Mouse (Mus musculus) left cerebral cortex, adult 11 months (tissue): ENCODE data around the gene H2-K1.

ENCODE experiments used
- DNase-seq: peaks from one replicate; pipeline ENCODE4 v3.0.0; 2022; ENCODE audit warnings: low spot score

Gene H2-K1

DNA sequence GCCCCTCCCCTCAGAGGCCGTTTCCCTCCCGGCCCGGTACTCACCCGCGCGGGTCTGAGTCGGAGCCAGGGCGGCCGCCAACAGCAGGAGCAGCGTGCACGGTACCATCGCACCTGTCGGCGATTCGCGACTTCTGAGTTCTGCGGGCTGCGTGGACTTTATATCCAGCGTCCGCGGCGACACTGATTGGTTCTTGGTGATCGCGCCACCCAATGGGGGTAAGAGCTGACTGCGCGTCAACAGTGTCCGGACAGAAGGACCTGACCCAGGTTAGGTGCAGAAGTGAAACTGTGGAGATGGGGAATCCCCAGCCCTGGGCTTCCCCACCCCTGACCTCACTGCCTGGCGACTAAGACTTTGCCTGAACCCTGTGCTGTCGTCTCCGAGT is at the start of gene H2-K1:
H2-K1 (minus strand) TSS at position 198 of the 388 bp plus-strand sequence.
- DNase-seq = peak; percentile 72

DNA sequence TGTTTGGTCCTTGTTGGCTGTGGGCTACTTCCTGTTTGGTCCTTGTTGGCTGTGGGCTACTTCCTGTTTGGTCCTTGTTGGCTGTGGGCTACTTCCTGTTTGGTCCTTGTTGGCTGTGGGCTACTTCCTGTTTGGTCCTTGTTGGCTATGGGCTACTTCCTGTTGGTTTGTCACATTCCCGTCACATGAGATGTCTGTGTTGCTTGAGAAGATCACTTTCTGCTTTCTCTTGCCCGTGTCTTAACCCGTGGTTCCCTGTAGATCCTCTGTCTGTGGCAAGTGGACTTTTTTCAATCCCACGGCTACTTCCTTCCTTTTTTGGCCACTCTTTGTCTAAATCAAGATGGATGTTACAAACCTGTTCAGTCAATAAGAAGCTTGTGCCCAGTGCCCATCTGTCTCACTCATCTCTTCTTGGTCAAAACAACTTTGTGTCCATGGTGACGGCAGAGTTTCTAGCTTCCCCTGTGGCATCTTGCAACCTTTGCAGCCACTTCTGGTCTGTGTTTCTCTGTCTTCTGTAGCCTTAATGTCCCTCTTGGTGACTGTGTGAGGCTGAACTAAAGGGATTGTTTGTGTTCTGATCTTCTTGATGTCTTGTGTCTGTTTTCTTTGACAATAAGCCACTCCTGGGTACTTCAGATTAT is 47.4 kb upstream of the H2-K1 start:
- no peak for DNase-seq

DNA sequence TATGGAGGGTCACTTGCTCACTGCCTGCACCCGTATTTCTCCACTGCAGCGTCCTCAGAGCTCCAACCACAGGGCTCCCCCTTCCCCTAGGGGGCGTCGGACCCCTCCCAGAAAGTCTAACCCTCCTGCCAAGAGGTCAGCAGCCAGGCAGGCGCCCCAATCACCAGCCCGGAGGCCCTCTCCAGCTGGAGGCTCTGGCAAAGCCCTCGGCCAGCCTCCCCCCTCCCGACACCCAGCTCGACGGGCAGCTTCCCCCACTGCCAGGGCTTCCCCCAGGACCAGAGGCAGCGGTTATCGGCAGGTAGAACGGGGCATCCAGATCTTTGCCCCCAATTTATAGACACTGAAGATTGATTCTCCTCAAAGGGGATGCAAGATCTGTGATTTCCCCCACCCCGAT is 45.8 kb upstream of the H2-K1 start:
- no peak for DNase-seq

DNA sequence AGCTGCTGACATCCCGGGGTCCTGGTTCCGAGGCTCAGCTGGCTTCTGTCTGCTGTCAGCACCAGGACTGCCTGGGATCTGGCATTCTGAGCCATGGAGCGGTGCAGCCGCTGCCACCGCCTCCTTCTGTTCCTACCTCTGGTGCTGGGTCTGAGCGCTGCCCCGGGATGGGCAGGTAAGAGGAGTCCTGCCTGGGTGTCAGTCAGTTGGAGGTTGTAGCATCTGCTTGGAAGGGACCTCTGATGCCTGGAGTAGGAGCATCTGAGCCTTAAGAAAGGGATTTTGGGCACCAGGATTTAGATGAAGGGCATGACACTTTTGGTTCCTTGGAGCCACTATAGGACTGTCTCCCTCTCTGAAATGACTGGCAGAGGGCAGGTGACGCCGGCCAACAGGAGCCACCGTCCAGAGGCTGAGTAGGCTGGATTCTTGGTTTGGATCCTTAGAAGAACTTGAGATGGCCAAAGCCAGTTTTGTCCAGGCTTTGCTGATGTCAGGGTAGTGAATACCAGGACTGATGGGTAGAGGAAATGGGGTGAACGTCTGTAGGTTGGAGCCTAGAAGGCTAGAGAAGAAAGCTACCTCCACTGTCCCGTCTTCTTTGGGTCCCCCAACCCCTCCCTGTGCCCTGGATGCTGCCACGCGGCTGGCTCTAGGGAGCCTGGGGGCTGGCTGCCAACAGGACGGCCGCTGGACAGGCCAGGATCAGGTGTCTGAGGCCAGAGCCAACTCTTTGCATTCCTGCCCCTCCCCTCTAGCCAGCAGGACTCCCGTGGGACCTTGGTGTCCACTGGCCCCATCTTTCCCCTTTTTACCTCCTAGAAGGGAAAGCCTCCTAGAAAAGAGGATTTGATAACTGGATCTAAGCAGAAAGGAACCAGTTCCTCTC is 39.7 kb upstream of the H2-K1 start:
- DNase-seq = peak; percentile 18

DNA sequence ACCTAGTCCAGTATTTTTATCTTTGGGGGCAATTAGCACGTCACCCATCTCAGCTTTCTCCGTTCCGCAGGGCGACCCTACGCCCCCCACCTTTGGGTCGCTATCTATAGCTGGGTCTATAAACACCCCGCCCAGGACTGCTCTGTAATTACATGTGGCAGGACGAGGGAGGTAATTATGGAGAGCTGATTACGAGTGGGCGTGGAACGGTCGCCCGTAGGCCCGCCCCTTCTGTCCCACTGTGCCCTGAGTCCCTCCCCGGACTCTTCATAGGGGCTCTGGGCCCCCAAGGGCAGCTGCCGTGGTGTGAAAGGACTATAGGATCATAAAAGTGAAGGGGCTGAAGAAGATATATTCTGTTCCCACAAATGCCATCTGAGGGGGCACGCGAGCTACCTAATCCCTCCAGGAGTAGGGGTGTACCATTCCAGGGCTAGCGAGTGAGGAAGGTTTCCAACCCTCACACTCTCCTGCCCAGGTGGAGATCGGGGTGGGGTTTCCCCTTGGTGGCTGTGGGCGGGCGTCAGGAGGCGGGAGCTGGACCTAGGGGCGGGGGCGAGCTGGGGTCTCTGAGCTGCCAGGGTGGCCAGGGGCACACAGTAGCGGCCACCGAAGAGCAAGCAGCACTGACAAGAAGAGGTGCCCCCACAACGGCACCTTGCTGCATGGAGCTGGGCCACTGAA is 38.9 kb upstream of the H2-K1 start, which contains the start of gene Col11a2:
Col11a2 (plus strand) TSS at position 560 of the 684 bp plus-strand sequence.
- DNase-seq = peak; percentile 15

DNA sequence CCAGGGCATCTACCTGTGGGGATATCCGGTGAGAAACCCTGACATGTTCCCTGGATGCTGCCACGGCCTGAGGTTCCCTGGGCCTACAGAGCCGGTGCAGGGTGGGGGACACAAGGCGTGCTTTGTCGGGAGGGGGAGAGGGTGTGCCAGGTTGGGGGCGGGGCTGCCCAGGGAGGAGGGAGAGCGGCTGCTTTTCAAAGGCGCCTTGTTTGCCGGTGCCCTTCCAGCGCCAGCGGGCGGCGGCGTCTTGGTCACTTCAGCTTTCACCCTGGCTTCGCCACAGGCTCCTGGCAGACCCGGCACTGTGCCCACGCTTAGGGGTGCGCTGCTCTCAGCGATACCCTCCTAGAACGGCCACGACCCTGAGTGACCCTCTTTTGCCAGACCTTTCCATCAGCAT is 38.3 kb upstream of the H2-K1 start:
- peak; percentile 64 for DNase-seq

DNA sequence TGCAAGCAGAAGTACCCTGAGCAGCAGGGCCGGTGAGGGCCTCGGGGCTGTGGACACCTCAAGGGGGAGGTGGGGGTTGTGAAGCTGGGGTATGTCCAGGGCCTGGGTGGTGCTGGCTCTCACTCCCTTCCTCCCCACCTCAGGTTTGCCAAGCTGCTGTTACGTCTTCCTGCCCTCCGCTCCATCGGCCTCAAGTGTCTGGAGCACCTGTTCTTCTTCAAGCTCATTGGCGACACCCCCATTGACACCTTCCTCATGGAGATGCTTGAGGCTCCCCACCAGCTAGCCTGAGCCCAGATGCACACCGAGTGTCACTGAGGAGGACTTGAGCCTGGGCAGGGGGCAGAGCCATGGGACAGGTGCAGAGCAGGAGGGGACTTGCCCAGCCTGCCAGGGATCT is 37.1 kb upstream of the H2-K1 start:
- no peak for DNase-seq

DNA sequence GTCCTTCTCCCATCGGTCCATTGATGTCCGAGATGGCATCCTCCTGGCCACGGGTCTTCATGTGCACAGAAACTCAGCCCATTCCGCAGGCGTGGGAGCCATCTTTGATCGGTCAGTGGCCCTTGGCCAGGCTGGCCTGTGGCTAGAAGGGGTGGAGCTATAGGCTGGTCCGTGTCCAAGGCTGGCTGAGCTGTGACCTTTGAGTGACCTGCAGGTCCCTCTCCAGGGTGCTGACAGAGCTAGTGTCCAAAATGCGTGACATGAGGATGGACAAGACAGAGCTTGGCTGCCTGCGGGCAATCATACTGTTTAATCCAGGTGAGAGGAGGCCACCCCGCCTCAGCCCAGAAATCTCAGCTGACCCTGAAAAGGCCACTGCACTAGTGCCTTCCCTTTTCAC is 36.5 kb upstream of the H2-K1 start:
- DNase-seq = peak; percentile 7

DNA sequence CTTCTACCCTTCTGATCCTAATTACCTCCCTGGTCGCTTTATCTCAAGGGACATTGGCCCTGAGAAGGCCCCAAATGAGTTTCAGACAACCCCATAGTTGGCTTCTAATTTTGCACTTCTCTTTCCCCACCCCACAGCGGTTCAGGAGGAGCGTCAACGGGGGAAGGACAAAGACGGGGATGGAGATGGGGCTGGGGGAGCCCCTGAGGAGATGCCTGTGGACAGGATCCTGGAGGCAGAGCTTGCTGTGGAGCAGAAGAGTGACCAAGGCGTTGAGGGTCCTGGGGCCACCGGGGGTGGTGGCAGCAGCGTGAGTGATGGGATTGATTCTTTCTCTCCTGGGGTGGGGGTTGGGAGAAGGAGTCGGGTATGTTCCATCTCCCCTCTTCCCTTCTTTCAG is 35.4 kb upstream of the H2-K1 start:
- no peak for DNase-seq

DNA sequence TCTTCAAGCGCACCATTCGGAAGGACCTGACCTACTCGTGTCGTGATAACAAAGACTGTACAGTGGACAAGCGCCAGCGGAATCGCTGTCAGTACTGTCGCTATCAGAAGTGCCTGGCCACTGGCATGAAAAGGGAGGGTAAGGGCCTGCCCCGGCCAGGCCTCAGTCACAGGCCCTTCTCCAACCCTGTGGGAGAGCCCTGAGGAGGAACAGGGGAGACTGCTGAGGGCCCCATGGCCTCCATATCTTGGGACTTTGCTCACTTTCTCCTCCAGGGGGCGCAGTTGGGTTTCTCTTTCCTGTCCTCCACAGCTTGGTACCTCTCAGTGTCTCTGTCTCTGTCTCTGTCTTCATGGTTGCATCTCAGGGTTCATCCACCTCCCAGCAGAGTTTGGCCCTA is 33.9 kb upstream of the H2-K1 start:
- DNase-seq = peak; percentile 31

DNA sequence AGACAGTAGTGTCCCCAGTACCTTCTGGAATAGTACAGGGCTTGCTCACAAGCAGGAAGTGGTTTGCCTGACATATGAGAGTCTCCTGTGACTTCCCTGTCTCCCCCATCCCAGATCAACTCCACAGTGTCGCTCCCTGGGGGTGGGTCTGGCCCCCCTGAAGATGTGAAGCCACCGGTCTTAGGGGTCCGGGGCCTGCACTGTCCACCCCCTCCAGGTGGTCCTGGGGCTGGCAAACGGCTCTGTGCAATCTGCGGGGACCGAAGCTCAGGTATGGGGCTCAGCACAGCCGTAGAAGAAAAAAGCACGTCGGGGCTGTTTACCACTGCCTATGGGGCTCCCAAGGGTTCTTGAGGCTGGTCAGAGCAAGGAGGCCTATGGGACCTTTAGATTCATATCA is 33.3 kb upstream of the H2-K1 start:
- no peak for DNase-seq

DNA sequence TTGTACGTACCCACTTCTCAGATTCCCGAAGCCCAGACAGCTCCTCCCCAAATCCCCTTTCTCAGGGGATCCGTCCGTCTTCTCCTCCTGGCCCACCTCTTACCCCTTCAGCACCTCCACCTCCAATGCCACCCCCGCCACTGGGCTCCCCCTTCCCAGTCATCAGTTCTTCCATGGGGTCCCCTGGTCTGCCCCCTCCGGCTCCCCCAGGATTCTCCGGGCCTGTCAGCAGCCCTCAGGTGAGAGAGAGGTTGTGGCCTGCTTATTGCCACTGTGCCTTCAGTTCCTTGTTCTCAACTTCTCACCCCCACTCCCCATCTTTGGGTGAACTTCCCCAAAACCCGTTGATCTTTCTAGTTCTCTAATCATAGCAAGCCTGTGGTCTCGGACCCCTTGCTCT is 32.7 kb upstream of the H2-K1 start:
- peak; percentile 7 for DNase-seq

DNA sequence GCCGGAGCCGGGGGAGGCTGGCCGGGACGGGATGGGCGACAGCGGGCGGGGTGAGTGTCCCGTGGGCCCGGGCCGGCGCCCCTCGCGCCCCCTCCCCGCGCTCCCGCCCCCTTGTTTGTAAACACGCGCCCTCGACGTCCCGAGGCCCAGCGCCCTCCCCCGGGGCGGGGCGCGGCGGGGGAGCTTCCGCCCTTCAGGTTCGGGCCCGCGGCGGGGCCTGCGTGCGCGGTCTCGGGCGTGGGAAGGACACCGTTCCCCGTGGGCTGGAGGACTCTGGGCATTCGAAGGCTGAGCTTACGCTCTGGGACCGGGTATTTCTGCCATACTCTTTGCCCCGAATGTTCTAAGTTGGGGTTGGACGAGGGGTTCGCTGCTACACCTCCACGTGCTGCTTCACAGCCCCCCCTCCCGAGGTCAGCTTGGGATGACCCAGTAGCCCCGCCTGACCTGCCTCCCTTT is 32.1 kb upstream of the H2-K1 start:
- DNase-seq = peak; percentile 58

DNA sequence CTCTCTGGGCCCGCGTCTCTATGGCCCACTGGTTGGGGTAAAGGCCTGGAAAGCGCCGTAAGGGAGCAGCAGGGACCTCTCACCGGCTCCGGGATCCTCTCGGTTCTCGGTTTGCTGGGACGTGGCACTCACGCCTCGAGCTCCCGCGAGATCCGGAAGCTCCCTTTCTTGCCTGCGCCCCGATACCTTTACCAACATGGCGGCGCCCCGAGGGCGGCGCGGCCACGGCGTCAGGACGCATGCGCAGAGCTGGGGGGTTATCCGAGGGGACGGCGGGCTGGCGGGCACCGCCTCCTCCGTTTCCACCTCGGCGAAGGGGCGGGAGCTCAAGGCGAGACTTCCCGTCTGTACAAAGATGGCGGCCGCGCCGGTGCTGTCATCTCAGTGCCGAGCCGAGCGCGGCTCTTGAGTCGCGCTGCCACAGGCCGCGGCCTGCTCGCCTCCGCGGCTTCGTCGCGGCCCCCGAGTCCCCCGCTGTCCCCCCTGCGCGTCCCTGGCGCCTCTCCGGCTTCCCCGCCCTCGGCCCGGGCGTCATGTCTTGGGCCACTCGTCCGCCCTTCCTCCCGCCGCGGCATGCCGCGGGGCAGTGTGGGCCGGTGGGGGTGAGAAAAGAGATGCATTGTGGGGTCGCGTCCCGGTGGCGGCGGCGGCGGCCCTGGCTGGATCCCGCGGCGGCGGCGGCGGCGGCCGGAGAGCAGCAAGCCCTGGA is 31.5 kb upstream of the H2-K1 start, which contains the start of the genes Slc39a7 and Rxrb:
Slc39a7 (minus strand) TSS at position 218 of the 709 bp plus-strand sequence.
Rxrb (plus strand) TSS at position 348 of the 709 bp plus-strand sequence.
- peak; percentile 96 for DNase-seq

DNA sequence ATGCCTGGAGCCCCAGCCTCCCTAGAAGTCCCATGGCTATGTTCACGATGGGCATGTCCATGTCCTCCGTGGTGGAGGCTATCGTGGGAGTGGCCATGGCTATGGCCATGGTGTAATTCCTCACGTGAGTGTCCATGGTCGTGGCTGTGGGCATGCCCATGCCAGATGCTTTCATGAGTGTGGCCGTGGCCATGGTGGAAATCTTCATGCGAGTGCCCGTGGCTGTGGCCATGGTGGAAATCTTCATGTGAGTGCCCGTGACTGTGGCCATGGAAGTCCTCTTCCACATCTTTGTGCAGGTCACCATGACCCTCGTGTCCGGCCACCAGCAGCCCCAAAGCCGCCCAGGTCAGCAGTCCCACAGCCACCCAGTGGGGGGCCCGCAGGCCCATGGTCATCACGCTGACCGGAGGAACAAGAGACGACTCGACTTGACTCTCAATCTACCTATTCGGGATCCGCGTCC is 30.7 kb upstream of the H2-K1 start:
- DNase-seq = no peak

DNA sequence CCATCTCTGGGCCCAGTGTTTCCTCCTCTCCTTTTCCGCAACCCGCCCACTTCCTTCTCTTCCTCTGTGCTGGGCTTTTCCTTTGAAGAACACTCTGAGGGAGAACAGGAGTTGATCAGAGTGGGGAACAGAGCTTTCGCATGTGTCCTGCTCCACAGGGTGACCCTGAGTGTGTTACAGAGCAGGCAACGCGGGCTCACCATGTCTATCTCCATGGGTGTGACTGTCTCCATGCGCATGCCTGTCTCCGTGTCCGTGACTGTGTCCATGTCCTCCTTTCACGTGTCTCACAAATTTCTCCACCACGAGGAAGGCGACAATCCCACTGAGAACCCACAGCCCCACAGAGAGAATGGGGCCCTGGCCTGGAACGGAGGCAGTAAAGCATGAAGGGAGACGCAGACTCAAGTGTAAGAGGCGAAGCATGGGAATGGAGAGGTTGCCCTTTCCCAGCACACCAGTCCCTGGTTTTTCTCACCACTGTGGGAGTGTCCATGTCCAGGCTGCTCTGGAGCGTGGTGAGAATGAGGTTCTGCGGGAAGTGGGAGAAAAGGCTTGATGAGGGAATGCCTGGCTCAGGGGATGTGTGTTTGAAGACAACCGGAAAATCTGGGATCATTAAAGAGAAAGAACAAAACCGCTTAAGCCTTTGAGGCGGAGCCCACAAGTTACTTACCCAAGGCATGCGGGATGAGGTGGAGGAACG is 29.9 kb upstream of the H2-K1 start:
- no peak for DNase-seq

DNA sequence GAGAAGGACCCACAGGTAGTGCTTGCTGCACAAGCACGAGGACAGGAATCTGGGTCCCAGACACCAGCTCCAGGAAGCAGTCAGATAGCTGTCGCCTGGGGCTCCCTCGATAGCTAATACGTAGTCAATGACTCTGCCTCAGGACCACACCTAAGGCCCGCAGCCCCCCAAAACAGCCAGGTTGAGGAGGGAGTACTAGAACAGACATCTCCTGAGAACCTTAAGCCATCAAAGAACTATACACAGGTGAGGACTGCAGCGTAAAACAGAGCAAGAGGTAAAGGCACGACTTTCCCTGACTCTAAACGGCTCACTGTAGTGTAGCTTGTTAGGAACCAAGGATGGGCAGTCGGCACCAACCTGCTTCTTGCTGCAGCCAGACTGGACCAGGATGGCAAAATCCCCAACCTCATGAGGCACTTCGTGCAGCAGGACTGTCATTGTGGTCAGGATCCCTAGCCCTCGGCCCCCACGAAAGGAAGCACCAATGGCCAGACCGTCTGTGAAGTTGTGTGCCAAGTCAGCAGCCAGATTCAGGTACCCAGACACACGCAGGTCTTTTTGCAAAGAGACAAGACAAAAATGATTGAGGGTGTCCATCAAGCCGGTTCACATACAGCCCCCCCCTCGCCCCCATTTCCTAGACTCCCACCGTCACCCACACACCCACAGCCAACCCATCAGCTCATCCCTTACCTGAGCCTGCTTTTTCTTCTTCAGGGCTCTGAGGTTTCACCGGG is 29.2 kb upstream of the H2-K1 start:
- DNase-seq = no peak

DNA sequence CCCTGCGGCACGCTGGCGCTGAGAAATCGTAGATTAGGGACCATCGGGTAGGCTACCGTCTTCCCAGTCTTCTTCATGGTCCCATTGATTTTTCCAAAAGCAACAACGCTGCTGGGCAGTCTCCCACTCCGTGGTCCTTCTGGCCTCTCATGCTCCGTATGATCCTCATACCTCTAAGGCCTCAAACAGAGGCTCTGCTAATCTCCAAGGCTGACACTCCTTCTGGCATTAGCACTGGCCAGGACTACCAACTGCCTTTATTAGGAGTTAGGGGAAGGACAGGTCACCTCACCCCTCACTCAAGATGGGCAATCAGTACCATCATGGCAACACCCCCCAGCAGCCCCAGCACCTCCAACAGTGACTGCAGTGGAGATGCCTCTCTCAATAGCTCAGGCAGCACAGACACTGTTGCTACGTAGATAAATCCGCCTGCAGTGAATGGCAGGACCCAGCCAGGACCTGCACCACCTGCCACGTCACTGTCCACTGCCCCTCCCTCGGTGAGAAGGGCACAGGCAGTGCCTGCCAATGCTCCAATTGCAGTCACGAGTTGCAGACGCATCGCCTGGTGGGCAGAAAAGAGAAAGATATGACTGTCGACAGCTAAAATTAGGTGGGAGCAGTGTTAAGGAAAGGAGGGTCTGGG is 28.5 kb upstream of the H2-K1 start:
- peak; percentile 21 for DNase-seq

DNA sequence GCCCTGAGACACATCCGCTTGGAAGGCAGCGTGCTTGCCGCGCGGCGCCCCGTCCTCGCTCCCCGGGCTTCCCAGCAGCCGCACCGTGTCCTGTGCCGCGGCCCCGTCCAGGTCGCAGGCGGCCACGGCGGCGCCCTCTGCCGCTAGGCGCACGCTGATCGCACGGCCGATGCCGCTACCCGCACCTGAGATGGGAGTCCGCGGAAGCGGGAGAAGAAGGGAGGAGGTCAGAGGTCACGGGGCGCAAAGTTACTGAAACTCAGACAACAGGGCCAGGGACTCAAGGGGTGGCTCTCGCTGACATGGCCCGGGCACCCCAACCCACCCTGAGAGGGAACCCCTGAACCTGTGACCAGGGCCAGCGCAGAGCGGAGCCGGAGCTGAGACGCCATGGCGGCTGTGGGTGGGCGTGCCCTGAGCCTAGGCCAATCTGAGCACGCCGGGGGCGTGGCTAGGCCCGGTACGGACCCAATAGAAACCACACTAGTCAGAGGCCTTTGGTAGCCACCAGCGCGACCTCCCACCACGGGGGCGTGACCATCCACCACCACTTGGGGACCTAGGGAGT is 27.6 kb upstream of the H2-K1 start, which contains the start of gene H2-Ke6:
H2-Ke6 (minus strand) TSS at position 405 of the 568 bp plus-strand sequence.
- DNase-seq = peak; percentile 92
